Mouse (Mus musculus) brain, embryonic 14.5 days (tissue): ENCODE measurements around the gene Rdh8.

Experiments
- CTCF ChIP-seq: fragments of 200-500 bp; IDR thresholded peaks from 2 replicates; pipeline ENCODE4 v1.5.1; 2012; ENCODE audit warnings: inconsistent platforms, mild to moderate bottlenecking, moderate library complexity, borderline replicate concordance; ENCODE audit not compliant: insufficient read depth, insufficient read length; ENCODE audit errors: extremely low read depth
- POLR2A ChIP-seq: fragments of 200-500 bp; IDR thresholded peaks from 2 replicates; pipeline ENCODE4 v1.6.1; 2012; ENCODE audit warnings: mild to moderate bottlenecking, inconsistent platforms, borderline replicate concordance; ENCODE audit not compliant: poor library complexity, insufficient read depth, insufficient read length, severe bottlenecking; ENCODE audit errors: extremely low read depth

- no peak for TF ChIP-seq CTCF
- no peak for TF ChIP-seq POLR2A
These were observed 16.6 kb downstream of the Rdh8 start for GRCm38 (mm10) chr9:20834881-20835280.
